Mouse (Mus musculus) kidney, postnatal 14 days (tissue): ENCODE measurements around the gene Krt12.

Experiments
- DNase-seq: peaks from one replicate; pipeline ENCODE4 v3.0.0; 2022; ENCODE audit warnings: mixed read lengths

Gene Krt12

GRCm38 (mm10) chr11:99422159-99422558 lies at the start of gene Krt12:
TSS of gene Krt12 (minus strand) at chr11:99422259.
- no peak for DNase-seq

GRCm38 (mm10) chr11:99469228-99469627 lies 47.2 kb upstream of the Krt12 start:
- no peak for DNase-seq

- DNase-seq = no peak
These were observed 46.5 kb upstream of the Krt12 start for GRCm38 (mm10) chr11:99468566-99468965.

GRCm38 (mm10) chr11:99466316-99466715 lies 44.3 kb upstream of the Krt12 start:
- DNase-seq = no peak

- peak; percentile 81 for DNase-seq
These were observed 42.8 kb upstream of the Krt12 start for GRCm38 (mm10) chr11:99464836-99465235.

- peak; percentile 70 for DNase-seq
These were observed 41.1 kb upstream of the Krt12 start for GRCm38 (mm10) chr11:99463155-99463554.

- DNase-seq = peak; percentile 84
These were observed 39.7 kb upstream of the Krt12 start for GRCm38 (mm10) chr11:99461736-99462135.

- DNase-seq = no peak
These were observed 36.8 kb upstream of the Krt12 start for GRCm38 (mm10) chr11:99458887-99459286.

- peak; percentile 56 for DNase-seq
These were observed 32.7 kb upstream of the Krt12 start for GRCm38 (mm10) chr11:99454759-99455158.

GRCm38 (mm10) chr11:99454044-99454443 lies 32.0 kb upstream of the Krt12 start:
- DNase-seq = no peak

- DNase-seq = no peak
These were observed 26.7 kb upstream of the Krt12 start for GRCm38 (mm10) chr11:99448769-99449168.

- DNase-seq = peak; percentile 21
These were observed 19.2 kb upstream of the Krt12 start for GRCm38 (mm10) chr11:99441220-99441619.

GRCm38 (mm10) chr11:99439465-99439864 lies 17.4 kb upstream of the Krt12 start:
- no peak for DNase-seq

GRCm38 (mm10) chr11:99437972-99438371 lies 15.9 kb upstream of the Krt12 start, which contains the start of gene Krt20:
TSS of gene Krt20 (minus strand) at chr11:99438150.
- no peak for DNase-seq

- no peak for DNase-seq
These were observed 14.6 kb upstream of the Krt12 start for GRCm38 (mm10) chr11:99436625-99437024.

GRCm38 (mm10) chr11:99430670-99431069 lies 8.6 kb upstream of the Krt12 start:
- peak; percentile 48 for DNase-seq

GRCm38 (mm10) chr11:99420586-99420985 lies 1.5 kb downstream of the Krt12 start:
- DNase-seq = no peak

- no peak for DNase-seq
These were observed 4.2 kb downstream of the Krt12 start for GRCm38 (mm10) chr11:99417819-99418218.

GRCm38 (mm10) chr11:99416902-99417301 lies 5.2 kb downstream of the Krt12 start:
- no peak for DNase-seq

- DNase-seq = no peak
These were observed 7.5 kb downstream of the Krt12 start for GRCm38 (mm10) chr11:99414463-99415147.

GRCm38 (mm10) chr11:99413247-99413646 lies 8.8 kb downstream of the Krt12 start:
- peak; percentile 49 for DNase-seq

- DNase-seq = no peak
These were observed 15.9 kb downstream of the Krt12 start for GRCm38 (mm10) chr11:99406186-99406585.

GRCm38 (mm10) chr11:99399956-99400549 lies 22.0 kb downstream of the Krt12 start:
- no peak for DNase-seq

GRCm38 (mm10) chr11:99398832-99399231 lies 23.2 kb downstream of the Krt12 start:
- no peak for DNase-seq

- no peak for DNase-seq
These were observed 24.0 kb downstream of the Krt12 start for GRCm38 (mm10) chr11:99398084-99398483.
